Mouse (Mus musculus): ENCODE measurements around the gene Tpgs1. TPM values are rescaled to one million over a fixed set of nuclear protein-coding genes. Genes with fewer than 3 reads are reported as not detected.
"Not testable (repeated sequence)": the region's sequence is repeated elsewhere in the genome, so short reads cannot be mapped to it uniquely, and the experiment has no call there.

The Tpgs1 gene
- polyA plus RNA-seq, 1 experiment from 2014 or later: 41.4 TPM

DNA sequence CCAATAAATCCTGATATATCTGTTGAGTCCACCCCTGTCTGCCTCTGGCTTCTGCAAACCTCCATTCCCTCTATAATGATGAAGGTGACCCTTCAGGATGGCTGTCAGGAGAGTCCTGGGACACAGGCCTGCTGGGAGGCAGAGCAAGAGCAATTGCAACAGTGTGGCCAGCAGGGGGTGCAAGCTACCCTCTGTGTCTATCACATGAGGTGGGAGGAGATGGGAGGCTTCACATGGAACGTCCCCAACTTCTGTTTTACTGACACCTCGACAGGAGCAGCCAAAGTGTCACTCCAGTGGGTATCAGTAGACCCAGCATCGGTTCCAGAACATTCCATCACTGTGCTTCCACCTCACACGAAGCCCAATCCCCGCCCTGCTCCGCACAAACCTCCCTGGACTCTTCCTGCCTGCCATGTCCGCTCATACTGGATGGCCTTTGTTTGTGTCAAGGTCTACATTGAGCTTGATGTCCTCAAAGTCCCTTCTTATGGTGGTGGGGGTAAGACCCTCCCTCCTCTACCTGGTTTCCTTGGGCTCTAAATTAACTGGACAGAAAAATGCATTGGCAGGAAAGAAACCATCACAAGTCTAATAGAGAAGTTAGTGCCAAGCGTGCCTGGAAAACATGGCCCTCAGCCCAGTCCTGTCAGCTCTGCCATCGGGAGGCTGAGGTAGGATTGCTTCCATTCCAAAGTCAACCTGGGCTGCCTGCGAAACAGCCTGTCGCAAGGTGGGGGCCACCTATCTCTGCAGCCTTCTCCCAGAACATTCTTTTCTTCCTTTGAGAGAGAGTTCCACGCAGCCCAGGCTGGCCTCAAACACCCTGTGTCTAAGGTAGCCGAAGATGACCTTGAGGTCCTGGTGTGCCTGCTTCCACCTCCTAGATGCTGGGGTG, 26.3 kb downstream of the Tpgs1 start:
- H3K4me1 ChIP-seq: peaks cover 35% of the 10 kb centered on the region
- H3K9me3 ChIP-seq: peaks cover 3% of the 10 kb centered on the region; the same call in 1 of the 2 replicates
- peak overlapping the region; percentile 49 for H3K4me2 ChIP-seq
- 57% methylated on average over 13 of the region's 13 CpGs for WGBS
- 0 out of 2 replicates have a peak, but pooled peaks cover 5% of the 10 kb centered on the region for H3K36me3 ChIP-seq
- H3K27ac ChIP-seq (replicated peaks): peak overlapping the region; percentile 89
- H3K9ac ChIP-seq: peak overlapping the region; percentile 68
- H3K4me3 ChIP-seq: no peak overlapping the region
- H3K27me3 ChIP-seq (replicated peaks): no peaks in the 10 kb centered on the region
- no peak for ATAC-seq (ENCODE audit: extremely low read depth, insufficient number of reproducible peaks, low FRiP score, low TSS enrichment)

DNA sequence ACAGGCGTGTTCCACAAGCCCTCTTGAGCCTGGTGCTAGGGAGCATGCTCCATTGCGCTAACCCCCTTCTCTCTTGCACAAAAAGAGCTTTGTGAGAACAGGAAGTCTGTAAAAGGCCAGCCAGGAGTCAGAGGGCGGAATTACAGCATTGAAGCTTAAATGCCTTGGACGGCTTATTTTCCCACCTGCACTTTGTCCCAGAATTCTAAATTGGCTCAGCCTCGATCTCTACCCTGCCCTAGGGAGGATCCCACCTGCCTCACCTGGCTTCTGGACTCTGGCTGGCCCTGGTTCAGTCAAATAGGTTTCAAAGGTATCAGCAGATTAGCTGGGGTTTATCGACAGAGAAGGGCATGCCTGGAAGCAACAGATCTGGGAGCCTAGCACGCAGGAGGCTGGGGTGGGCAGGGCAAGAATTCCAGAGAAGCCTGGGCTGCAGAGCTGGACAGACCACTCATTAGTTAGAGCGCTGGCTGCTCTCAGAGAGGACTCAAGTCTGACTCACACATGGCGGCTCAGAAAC, 27.0 kb downstream of the Tpgs1 start:
- 35% methylated on average over 9 of the region's 9 CpGs for whole genome bisulfite sequencing
- H3K4me1 ChIP-seq: peaks cover 42% of the 10 kb centered on the region
- no peak for ATAC-seq (ENCODE audit: extremely low read depth, insufficient number of reproducible peaks, low FRiP score, low TSS enrichment)
- no peaks in the 10 kb centered on the region for H3K27me3 ChIP-seq (replicated peaks)
- H3K9ac ChIP-seq: peak overlapping the region; percentile 68
- peaks cover 3% of the 10 kb centered on the region; the same call in 1 of the 2 replicates for H3K9me3 ChIP-seq
- peak overlapping the region; percentile 49 for H3K4me2 ChIP-seq
- 0 out of 2 replicates have a peak, but pooled peaks cover 5% of the 10 kb centered on the region for H3K36me3 ChIP-seq
- peak overlapping the region; percentile 89 for H3K27ac ChIP-seq (replicated peaks)
- peak overlapping the region; percentile 17; the same call in 1 of the 2 replicates for H3K4me3 ChIP-seq

DNA sequence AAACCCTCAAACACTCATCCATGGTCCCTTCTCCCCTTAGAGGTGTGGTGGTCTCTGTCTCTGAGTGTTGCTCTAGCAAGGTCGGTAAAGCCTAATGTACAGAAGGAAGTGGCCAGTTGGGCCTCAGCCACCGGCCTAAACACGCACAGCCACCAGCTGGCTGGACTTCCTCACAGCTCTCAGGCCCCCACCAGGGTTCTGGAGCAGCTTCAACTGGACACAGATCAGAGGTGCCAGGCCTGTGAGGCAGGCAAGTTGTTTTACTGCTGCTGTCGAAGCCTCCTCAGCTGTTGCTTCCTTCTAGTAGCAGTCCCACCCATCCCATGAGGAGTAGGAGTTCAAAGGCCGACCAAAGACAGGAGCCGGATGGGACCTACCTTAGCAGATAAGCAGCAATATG, 28.7 kb downstream of the Tpgs1 start:
- ATAC-seq (ENCODE audit: extremely low read depth, insufficient number of reproducible peaks, low FRiP score, low TSS enrichment): no peak
- Histone ChIP-seq H3K4me1 (peaks cover 51% of the 10 kb centered on the region), H3K4me2 (no peak overlapping the region), H3K9ac (no peak overlapping the region), H3K27me3 (replicated peaks) (no peaks in the 10 kb centered on the region), H3K36me3 (no peaks in the 10 kb centered on the region), H3K27ac (replicated peaks) (no peak overlapping the region), H3K9me3 (no peaks in the 10 kb centered on the region), H3K4me3 (no peak overlapping the region)
- WGBS: 72% methylated on average over 6 of the region's 6 CpGs

DNA sequence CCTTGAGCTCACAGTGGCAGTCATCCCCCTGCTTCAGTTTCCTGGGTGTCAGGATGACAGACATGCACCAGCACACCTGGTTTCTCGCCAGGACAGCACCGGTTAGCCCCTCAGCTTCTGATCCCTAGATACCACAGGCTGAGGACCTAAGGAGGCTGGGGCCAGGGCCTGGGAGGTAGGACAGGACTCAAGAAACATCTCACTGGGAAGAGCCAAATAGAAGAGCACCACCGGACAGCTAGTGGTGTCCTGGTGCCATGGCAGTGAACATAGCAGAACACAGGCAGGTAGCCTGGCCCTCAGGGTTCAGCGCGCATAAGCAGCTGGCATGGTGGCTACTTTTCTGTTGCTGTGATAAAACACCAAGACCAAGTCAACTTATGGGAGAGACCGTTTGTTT, 29.3 kb downstream of the Tpgs1 start:
- H3K9ac ChIP-seq: no peak overlapping the region

DNA sequence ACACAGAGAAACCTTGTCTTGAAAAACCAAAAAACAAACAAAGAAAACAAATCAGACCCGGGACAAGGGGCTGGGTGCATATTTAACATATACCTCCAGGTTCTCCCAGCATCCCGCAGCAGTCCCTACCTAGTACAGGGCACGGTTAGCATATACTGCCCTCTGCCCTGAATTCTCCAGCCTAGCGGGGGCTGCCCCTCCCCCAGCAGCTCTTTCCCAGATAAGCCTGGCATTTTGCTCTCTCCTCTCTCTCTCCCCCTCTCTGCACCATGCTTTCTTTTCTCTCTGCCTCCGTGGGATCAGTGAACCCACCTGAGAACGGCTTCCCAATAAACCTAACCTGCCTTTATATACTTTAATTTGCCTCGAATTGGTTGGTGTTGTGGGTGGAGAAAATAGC, 31.5 kb downstream of the Tpgs1 start:
- Histone ChIP-seq H3K4me3 (no peak overlapping the region), H3K4me2 (peak overlapping the region; percentile 40), H3K27ac (replicated peaks) (peak overlapping the region; percentile 84), H3K36me3 (no peaks in the 10 kb centered on the region), H3K9me3 (no peaks in the 10 kb centered on the region), H3K4me1 (peaks cover 45% of the 10 kb centered on the region), H3K27me3 (replicated peaks) (no peaks in the 10 kb centered on the region), H3K9ac (peak overlapping the region; percentile 61)
- no peak for ATAC-seq (ENCODE audit: extremely low read depth, insufficient number of reproducible peaks, low FRiP score, low TSS enrichment)
- WGBS: 24% methylated on average over 7 of the region's 7 CpGs

More for the DNA sequence above, 29.3 kb downstream of the Tpgs1 start:
- Histone ChIP-seq H3K4me3 (no peak overlapping the region), H3K36me3 (no peaks in the 10 kb centered on the region), H3K9me3 (no peaks in the 10 kb centered on the region), H3K27ac (replicated peaks) (no peak overlapping the region), H3K4me1 (peaks cover 51% of the 10 kb centered on the region), H3K4me2 (no peak overlapping the region), H3K27me3 (replicated peaks) (no peaks in the 10 kb centered on the region)
- WGBS: 85% methylated on average over 6 of the region's 6 CpGs
- ATAC-seq (ENCODE audit: extremely low read depth, insufficient number of reproducible peaks, low FRiP score, low TSS enrichment): no peak

DNA sequence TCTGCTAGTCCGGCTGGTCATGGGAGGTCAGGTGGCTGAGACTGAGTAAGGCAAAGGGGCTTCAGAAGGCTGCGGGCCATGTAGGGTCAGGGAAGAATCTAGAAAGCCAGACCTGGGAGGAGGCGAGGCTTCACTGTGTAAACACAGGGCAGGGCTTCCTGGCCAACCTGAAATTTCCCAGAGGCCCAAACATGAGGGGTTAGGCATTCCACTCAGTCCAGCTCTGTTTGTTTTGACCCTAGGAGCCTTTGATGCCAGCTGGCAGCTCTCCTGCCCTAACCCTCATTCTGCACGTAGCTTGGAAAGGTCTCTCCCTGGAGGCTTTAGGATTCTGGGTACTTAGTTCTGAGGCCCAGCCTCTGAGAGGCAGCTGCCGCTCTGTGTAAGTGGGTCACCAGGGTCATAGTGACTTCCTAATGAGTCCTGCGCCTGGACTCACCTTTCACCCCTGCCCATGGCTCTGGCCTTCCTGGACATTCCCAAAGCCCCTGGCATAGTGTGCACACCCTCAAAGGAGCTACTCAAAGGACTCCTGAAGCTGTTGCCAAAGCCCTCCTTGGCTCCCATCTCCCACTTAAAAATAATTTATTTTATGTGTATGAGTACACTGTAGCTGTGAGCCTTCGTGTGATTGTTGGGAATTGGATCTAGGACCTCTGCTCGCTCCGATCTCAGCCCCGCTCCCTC, 32.4 kb downstream of the Tpgs1 start:
- peak overlapping the region; percentile 61 for H3K9ac ChIP-seq
- no peaks in the 10 kb centered on the region for H3K9me3 ChIP-seq
- peaks cover 45% of the 10 kb centered on the region for H3K4me1 ChIP-seq
- peaks cover 5% of the 10 kb centered on the region for H3K36me3 ChIP-seq
- H3K27ac ChIP-seq (replicated peaks): peak overlapping the region; percentile 84
- no peak overlapping the region for H3K4me3 ChIP-seq
- 44% methylated on average over 10 of the region's 10 CpGs for WGBS
- H3K4me2 ChIP-seq: peak overlapping the region; percentile 40
- no peaks in the 10 kb centered on the region for H3K27me3 ChIP-seq (replicated peaks)
- ATAC-seq (ENCODE audit: extremely low read depth, insufficient number of reproducible peaks, low FRiP score, low TSS enrichment): no peak

DNA sequence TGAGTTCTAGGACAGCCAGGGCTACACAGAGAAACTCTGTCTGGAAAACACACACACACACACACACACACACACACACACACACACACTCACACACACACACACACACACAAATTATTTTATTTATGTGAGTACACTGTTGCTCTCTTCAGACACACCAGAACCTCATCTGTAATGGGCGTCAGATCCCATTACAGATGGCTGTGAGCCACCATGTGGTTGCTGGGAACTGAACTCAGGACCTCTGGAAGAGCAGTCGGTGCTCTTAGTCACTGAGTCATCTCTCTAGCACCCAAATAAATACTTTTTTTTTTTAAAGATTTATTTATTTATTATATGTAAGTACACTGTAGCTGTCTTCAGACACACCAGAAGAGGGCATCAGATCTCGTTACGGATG, 33.8 kb downstream of the Tpgs1 start:
- not testable (repeated sequence) for H3K9me3 ChIP-seq; H3K9ac ChIP-seq; ATAC-seq (ENCODE audit: extremely low read depth, insufficient number of reproducible peaks, low FRiP score, low TSS enrichment); H3K4me3 ChIP-seq; H3K27ac ChIP-seq (replicated peaks); H3K27me3 ChIP-seq (replicated peaks); H3K4me2 ChIP-seq
- peaks cover 18% of the 10 kb centered on the region for H3K36me3 ChIP-seq
- H3K4me1 ChIP-seq: peaks cover 50% of the 10 kb centered on the region
- WGBS: 89% methylated on average over 4 of the region's 4 CpGs

DNA sequence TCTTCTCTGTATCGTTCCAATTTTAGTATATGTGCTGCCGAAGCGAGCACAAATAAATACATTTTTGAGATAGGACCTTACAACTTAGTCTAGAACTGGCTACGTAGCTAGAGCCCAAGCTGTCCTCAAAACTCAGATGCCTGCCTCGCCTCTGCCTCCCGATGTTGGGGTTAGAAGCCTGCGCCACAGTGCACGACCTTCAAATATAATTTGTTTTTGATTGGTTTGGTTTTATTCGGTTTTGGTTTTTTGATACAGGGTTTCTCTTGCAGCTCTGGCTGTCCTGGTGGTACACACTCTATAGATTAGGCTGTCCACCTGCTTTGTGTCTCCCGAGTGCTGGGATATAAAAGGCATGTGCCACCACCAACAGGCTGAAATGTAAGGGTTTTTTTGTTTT, 34.4 kb downstream of the Tpgs1 start:
- Histone ChIP-seq H3K4me2 (peak overlapping the region; percentile 97), H3K9me3 (no peaks in the 10 kb centered on the region), H3K4me1 (peaks cover 54% of the 10 kb centered on the region), H3K36me3 (peaks cover 23% of the 10 kb centered on the region), H3K9ac (peak overlapping the region; percentile 78), H3K4me3 (peak overlapping the region; percentile 75), H3K27me3 (replicated peaks) (no peaks in the 10 kb centered on the region), H3K27ac (replicated peaks) (peak overlapping the region; percentile 84)
- ATAC-seq (ENCODE audit: extremely low read depth, insufficient number of reproducible peaks, low FRiP score, low TSS enrichment): no peak
- WGBS: 74% methylated on average over 10 of the region's 10 CpGs

DNA sequence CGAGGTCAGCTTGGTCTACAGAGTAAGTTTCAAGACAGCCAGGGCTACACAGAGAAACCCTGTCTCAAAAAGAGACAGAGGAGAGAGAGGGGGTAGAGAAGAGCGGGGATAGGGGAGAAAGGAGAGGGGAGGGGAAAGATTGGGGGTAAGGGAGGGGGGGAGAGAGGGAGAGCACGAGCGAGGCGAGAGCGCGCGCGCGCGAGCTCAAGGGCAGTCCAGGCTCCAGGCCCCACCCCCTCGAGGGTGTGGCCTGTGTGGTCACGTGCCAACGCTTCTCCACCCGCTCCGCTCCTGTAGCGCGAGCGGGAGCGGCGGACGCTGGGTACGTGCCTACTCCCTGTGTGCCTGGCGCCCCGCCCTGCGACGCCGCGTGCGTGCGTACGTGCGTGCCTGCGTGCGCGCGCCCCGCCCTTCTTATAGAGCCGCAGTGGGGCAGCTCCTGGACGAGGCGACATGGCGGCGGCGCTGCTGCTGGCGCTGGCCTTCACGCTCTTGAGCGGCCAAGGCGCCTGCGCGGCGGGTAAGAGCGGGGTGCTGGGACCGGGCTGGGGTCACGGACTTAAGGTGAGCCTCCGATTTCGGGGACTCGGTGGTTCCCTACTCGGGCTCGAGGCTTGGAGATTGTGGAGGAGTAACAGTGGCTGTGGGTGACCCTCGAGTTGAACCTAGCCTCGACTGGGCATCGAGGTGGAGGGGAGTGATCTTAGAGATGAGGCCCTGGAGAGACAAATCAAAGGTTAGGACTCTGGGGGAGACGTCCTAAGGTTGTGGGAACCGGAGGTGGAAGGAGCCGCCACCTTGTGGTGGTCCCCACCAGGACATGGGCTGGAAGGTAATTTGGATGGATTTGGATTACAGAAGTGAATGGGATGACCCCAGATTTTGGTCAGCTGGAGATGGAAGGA, 35.1 kb downstream of the Tpgs1 start, which contains the start of gene Bsg:
TSS of gene Bsg (plus strand) at position 427 of the 905 bp plus-strand sequence.
- under 1% methylated on average over 63 of the region's 65 CpGs for WGBS

DNA sequence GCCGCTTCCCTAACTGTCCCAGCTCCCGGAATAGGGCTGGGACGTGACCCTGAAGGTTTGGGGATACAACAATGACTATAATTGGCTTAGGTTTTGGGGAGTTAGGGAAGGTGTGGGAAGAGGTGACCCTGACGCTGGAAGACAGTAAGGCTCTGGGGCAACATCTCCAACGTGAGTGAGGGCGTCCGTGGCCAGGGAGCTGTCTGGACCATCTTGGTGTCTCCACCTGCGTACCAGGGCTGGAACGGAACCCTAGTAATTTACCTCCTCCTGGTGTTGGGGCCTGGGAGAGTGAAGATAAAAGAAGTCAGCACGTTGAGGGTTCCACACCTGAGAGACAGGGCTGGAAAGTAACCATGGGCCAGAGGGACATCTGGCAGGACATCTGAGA, 35.8 kb downstream of the Tpgs1 start:
- no peaks in the 10 kb centered on the region for H3K9me3 ChIP-seq
- peaks cover 68% of the 10 kb centered on the region for H3K4me1 ChIP-seq
- H3K4me2 ChIP-seq: peak overlapping the region; percentile 97
- 2% methylated on average over 10 of the region's 10 CpGs for WGBS
- ATAC-seq (ENCODE audit: extremely low read depth, insufficient number of reproducible peaks, low FRiP score, low TSS enrichment): no peak
- peak overlapping the region; percentile 75 for H3K4me3 ChIP-seq
- H3K27me3 ChIP-seq (replicated peaks): no peaks in the 10 kb centered on the region
- peak overlapping the region; percentile 84 for H3K27ac ChIP-seq (replicated peaks)
- H3K36me3 ChIP-seq: peaks cover 38% of the 10 kb centered on the region
- H3K9ac ChIP-seq: peak overlapping the region; percentile 95

More for the DNA sequence above, 35.1 kb downstream of the Tpgs1 start, which contains the start of gene Bsg:
- peak; percentile 93 for ATAC-seq (ENCODE audit: extremely low read depth, insufficient number of reproducible peaks, low FRiP score, low TSS enrichment)
- Histone ChIP-seq H3K4me1 (peaks cover 62% of the 10 kb centered on the region), H3K27me3 (replicated peaks) (no peaks in the 10 kb centered on the region), H3K9ac (peak within 1 kb of the TSS; percentile 95), H3K9me3 (no peaks in the 10 kb centered on the region), H3K36me3 (peaks cover 31% of the 10 kb centered on the region), H3K27ac (replicated peaks) (peak within 1 kb of the TSS; percentile 84), H3K4me2 (peak within 1 kb of the TSS; percentile 97), H3K4me3 (peak within 1 kb of the TSS; percentile 75)
